Mouse (Mus musculus) embryonic facial prominence, embryonic 11.5 days (tissue): ENCODE measurements at regions not wholly inside any gene's neighbourhood (a gene's known extent, or its start where the extent isn't known, plus 50 kb on each side); places are given as distances from the start of the nearest gene placed in this dataset.

Experiments
- ATAC-seq: fragments of 200-750 bp; cut with Nextera tagmentation; replicated peaks from 2 replicates; pipeline ENCODE4 v1.8.0; 2017; ENCODE audit warnings: low read depth; ENCODE audit not compliant: insufficient number of reproducible peaks, low FRiP score, low TSS enrichment
- DNase-seq: peaks from one replicate; pipeline ENCODE4 v3.0.0-alpha.2; 2015; ENCODE audit warnings: low spot score
- H3K27ac ChIP-seq: fragments of 300-500 bp; sonication (generic); replicated peaks from 2 replicates; pipeline ENCODE4 v1.5.1; 2014; ENCODE audit warnings: mild to moderate bottlenecking, low read depth, low read length, control low read depth
- H3K27me3 ChIP-seq: fragments of 300-500 bp; sonication (generic); 2 replicates; pipeline ENCODE4 v1.6.1; 2014; ENCODE audit warnings: mild to moderate bottlenecking, low read length, moderate library complexity, mixed read lengths; ENCODE audit not compliant: control insufficient read depth, insufficient read depth
- H3K36me3 ChIP-seq: fragments of 300-500 bp; sonication (generic); replicated peaks from 2 replicates; pipeline ENCODE4 v1.6.1; 2014; ENCODE audit warnings: low read depth, mild to moderate bottlenecking, low read length, moderate library complexity, mixed read lengths; ENCODE audit not compliant: control insufficient read depth, insufficient read depth
- H3K4me1 ChIP-seq: fragments of 300-500 bp; sonication (generic); 2 replicates; pipeline ENCODE4 v1.6.1; 2014; ENCODE audit warnings: low read length, mixed read lengths; ENCODE audit not compliant: control insufficient read depth, insufficient read depth
- H3K4me2 ChIP-seq: fragments of 300-500 bp; sonication (generic); 2 replicates; pipeline ENCODE4 v1.6.1; 2014; ENCODE audit warnings: low read depth, mild to moderate bottlenecking, control low read depth, low read length, moderate library complexity
- H3K4me3 ChIP-seq: fragments of 300-500 bp; sonication (generic); 2 replicates; pipeline ENCODE4 v1.5.1; 2014; ENCODE audit warnings: low read depth, low read length, control low read depth
- H3K9ac ChIP-seq: fragments of 300-500 bp; sonication (generic); replicated peaks from 2 replicates; pipeline ENCODE4 v1.6.1; 2014; ENCODE audit warnings: mild to moderate bottlenecking, control low read depth, low read length
- H3K9me3 ChIP-seq: fragments of 300-500 bp; sonication (generic); replicated peaks from 2 replicates; pipeline ENCODE4 v1.6.1; 2016; ENCODE audit warnings: mild to moderate bottlenecking, low read length, inconsistent platforms, mixed read lengths; ENCODE audit not compliant: control insufficient read depth
- WGBS: fragments of 180-500 bp; shearing (Covaris S2); extraction: QIAGEN DNeasy Blood & Tissue Kit; methylation state at CpG from one replicate; pipeline ENCODE4 v1.1.7; 2014; 5-methylcytosine and 5-hydroxymethylcytosine counted together

- no peaks in the 10 kb centered on the region for H3K27me3 ChIP-seq
- no peaks in the 10 kb centered on the region for H3K36me3 ChIP-seq
- no peak overlapping the region for H3K4me2 ChIP-seq
- no peaks in the 10 kb centered on the region for H3K4me1 ChIP-seq
- ATAC-seq = no peak
- H3K4me3 ChIP-seq = no peak overlapping the region
- DNase-seq = no peak
- no peak overlapping the region for H3K27ac ChIP-seq
- 82% methylated on average over 3 of the region's 3 CpGs for WGBS
- no peaks in the 10 kb centered on the region for H3K9me3 ChIP-seq
- H3K9ac ChIP-seq = no peak overlapping the region
Measured at GRCm38 (mm10) chr1:76378154-76378553, 832.1 kb downstream of the Slc4a3 start.

GRCm38 (mm10) chr1:76392536-76392935 lies 846.5 kb downstream of the Slc4a3 start:
- Histone ChIP-seq H3K4me1 (no peaks in the 10 kb centered on the region), H3K36me3 (no peaks in the 10 kb centered on the region), H3K27me3 (no peaks in the 10 kb centered on the region), H3K4me3 (no peak overlapping the region), H3K9ac (no peak overlapping the region), H3K27ac (no peak overlapping the region), H3K4me2 (no peak overlapping the region), H3K9me3 (no peaks in the 10 kb centered on the region)
- no peak for DNase-seq
- ATAC-seq = no peak
- WGBS = 66% methylated on average over 6 of the region's 6 CpGs

GRCm38 (mm10) chr1:76394038-76394437 lies 848.0 kb downstream of the Slc4a3 start:
- WGBS = 82% methylated on average over 8 of the region's 8 CpGs

GRCm38 (mm10) chr1:76402854-76403253 lies 856.8 kb downstream of the Slc4a3 start:
- Histone ChIP-seq H3K4me1 (no peaks in the 10 kb centered on the region), H3K36me3 (no peaks in the 10 kb centered on the region), H3K4me3 (no peak overlapping the region), H3K9ac (no peak overlapping the region), H3K9me3 (no peaks in the 10 kb centered on the region), H3K4me2 (no peak overlapping the region), H3K27ac (no peak overlapping the region), H3K27me3 (no peaks in the 10 kb centered on the region)
- ATAC-seq (no peak), DNase-seq (no peak)
- whole genome bisulfite sequencing = 61% methylated on average over 2 of the region's 2 CpGs

More at GRCm38 (mm10) chr1:76394038-76394437, 848.0 kb downstream of the Slc4a3 start:
- H3K9ac ChIP-seq = no peak overlapping the region
- H3K36me3 ChIP-seq = no peaks in the 10 kb centered on the region
- H3K4me1 ChIP-seq = no peaks in the 10 kb centered on the region
- H3K4me2 ChIP-seq = no peak overlapping the region
- no peak overlapping the region for H3K4me3 ChIP-seq
- H3K27me3 ChIP-seq = no peaks in the 10 kb centered on the region
- no peaks in the 10 kb centered on the region for H3K9me3 ChIP-seq
- no peak overlapping the region for H3K27ac ChIP-seq
- DNase-seq (no peak), ATAC-seq (no peak)

GRCm38 (mm10) chr1:76404003-76404402 lies 857.9 kb downstream of the Slc4a3 start:
- H3K9me3 ChIP-seq = no peaks in the 10 kb centered on the region
- no peak overlapping the region for H3K9ac ChIP-seq
- no peaks in the 10 kb centered on the region for H3K4me1 ChIP-seq
- H3K4me3 ChIP-seq = no peak overlapping the region
- H3K36me3 ChIP-seq = no peaks in the 10 kb centered on the region
- no peak overlapping the region for H3K27ac ChIP-seq
- WGBS = 72% methylated on average over 4 of the region's 4 CpGs
- no peaks in the 10 kb centered on the region for H3K27me3 ChIP-seq
- no peak for ATAC-seq
- no peak overlapping the region for H3K4me2 ChIP-seq
- DNase-seq = no peak

- H3K4me1 ChIP-seq = no peaks in the 10 kb centered on the region
- ATAC-seq (no peak), DNase-seq (no peak)
- no peaks in the 10 kb centered on the region for H3K27me3 ChIP-seq
- H3K9me3 ChIP-seq = no peaks in the 10 kb centered on the region
- no peak overlapping the region for H3K9ac ChIP-seq
- no peaks in the 10 kb centered on the region for H3K36me3 ChIP-seq
- no peak overlapping the region for H3K27ac ChIP-seq
- no peak overlapping the region for H3K4me3 ChIP-seq
- 89% methylated on average over 4 of the region's 4 CpGs for whole genome bisulfite sequencing
- H3K4me2 ChIP-seq = no peak overlapping the region
Measured at GRCm38 (mm10) chr1:76410813-76411212, 864.7 kb downstream of the Slc4a3 start.

GRCm38 (mm10) chr1:76420525-76420924 lies 874.5 kb downstream of the Slc4a3 start:
- ATAC-seq (no peak), DNase-seq (no peak)
- Histone ChIP-seq H3K4me2 (no peak overlapping the region), H3K9ac (no peak overlapping the region), H3K27me3 (no peaks in the 10 kb centered on the region), H3K36me3 (no peaks in the 10 kb centered on the region), H3K4me3 (no peak overlapping the region), H3K27ac (no peak overlapping the region), H3K4me1 (no peaks in the 10 kb centered on the region), H3K9me3 (no peaks in the 10 kb centered on the region)
- WGBS = 90% methylated on average over 9 of the region's 9 CpGs

GRCm38 (mm10) chr1:76427439-76427838 lies 881.4 kb downstream of the Slc4a3 start:
- H3K27me3 ChIP-seq = no peaks in the 10 kb centered on the region
- DNase-seq (no peak), ATAC-seq (no peak)
- 83% methylated on average over 7 of the region's 7 CpGs for WGBS
- no peak overlapping the region for H3K4me3 ChIP-seq
- H3K9ac ChIP-seq = no peak overlapping the region
- H3K4me2 ChIP-seq = no peak overlapping the region
- H3K9me3 ChIP-seq = no peaks in the 10 kb centered on the region
- H3K36me3 ChIP-seq = no peaks in the 10 kb centered on the region
- no peaks in the 10 kb centered on the region for H3K4me1 ChIP-seq
- H3K27ac ChIP-seq = no peak overlapping the region
